Mouse (Mus musculus) midbrain, embryonic 10.5 days (tissue): Measurements from ENCODE around the gene Pycr2. TPM values are rescaled to one million over a fixed set of nuclear protein-coding genes. Genes with fewer than 3 reads are reported as not detected.

Experiments used
- DNase-seq: peaks from one replicate; pipeline ENCODE4 v3.0.0-alpha.2; 2017; ENCODE audit warnings: low spot score
- H3K27ac ChIP-seq: fragments of 300-500 bp; sonication (generic); replicated peaks from 2 replicates; pipeline ENCODE4 v1.5.1; 2016; ENCODE audit warnings: mild to moderate bottlenecking
- H3K27me3 ChIP-seq: fragments of 300-500 bp; sonication (generic); 2 replicates; pipeline ENCODE4 v1.6.1; 2016; ENCODE audit warnings: low read depth, mild to moderate bottlenecking; ENCODE audit not compliant: poor library complexity, severe bottlenecking
- H3K36me3 ChIP-seq: fragments of 300-500 bp; sonication (generic); 2 replicates; pipeline ENCODE4 v1.6.1; 2016; ENCODE audit warnings: mild to moderate bottlenecking, moderate library complexity
- H3K4me1 ChIP-seq: fragments of 300-500 bp; sonication (generic); 2 replicates; pipeline ENCODE4 v1.6.1; 2016
- H3K4me3 ChIP-seq: fragments of 300-500 bp; sonication (generic); 2 replicates; pipeline ENCODE4 v1.5.1; 2016; ENCODE audit warnings: mild to moderate bottlenecking, moderate library complexity
- H3K9me3 ChIP-seq: fragments of 300-500 bp; sonication (generic); replicated peaks from 2 replicates; pipeline ENCODE4 v1.6.1; 2016; ENCODE audit warnings: mild to moderate bottlenecking
- WGBS: fragments of 180-500 bp; shearing (Covaris S2); methylation state at CpG from one replicate; pipeline ENCODE4 v1.1.7; 2016; 5-methylcytosine and 5-hydroxymethylcytosine counted together
- polyA plus RNA-seq: library from polyadenylated mRNA; unstranded; fragments of >200 nt; fragmentation: Nextera tagmentation; extraction: Ambion mirVana; gene quantifications from 2 replicates; pipeline ENCODE4 v1.2.1, GENCODE M21; 2016

Gene Pycr2
- polyA plus RNA-seq, 1 experiment from 2014 or later: 144 TPM

DNA sequence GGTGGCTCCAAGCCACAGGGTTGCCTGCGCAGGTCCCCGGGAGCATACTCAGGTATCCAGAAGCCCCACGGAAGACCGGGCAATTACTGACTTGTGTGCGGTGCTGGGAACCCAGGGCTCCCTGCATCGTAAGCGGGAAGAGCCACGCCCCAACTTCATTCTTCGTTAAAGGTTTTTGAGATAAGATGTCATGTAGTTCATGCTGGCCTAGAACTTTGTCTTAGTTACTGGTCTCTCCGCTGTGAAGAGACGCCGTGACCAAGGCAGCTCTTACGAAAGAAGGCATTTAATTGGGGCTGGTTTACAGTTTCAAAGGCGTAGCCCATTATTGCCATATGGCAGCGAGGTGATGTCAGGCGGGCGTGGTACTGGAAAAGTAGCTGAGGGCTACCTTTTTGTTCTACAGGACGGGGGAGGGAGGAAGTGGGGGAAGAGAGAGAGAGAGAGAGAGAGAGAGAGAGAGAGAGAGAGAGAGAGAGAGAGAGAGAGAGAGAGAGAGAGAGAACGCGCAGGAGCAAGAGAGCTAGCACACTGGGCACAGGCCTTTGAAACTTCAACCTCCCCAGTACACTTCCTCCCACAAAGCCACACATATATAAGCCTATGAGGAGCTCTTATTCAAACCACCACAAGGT lies 7.7 kb downstream of the Pycr2 start:
- 64% methylated on average over 20 of the region's 20 CpGs for WGBS
- H3K27ac ChIP-seq: no peak overlapping the region
- no peak for DNase-seq
- no peaks in the 10 kb centered on the region for H3K9me3 ChIP-seq
- no peaks in the 10 kb centered on the region for H3K27me3 ChIP-seq
- no peak overlapping the region for H3K4me3 ChIP-seq
- no peaks in the 10 kb centered on the region for H3K4me1 ChIP-seq
- H3K36me3 ChIP-seq: peaks cover 29% of the 10 kb centered on the region

DNA sequence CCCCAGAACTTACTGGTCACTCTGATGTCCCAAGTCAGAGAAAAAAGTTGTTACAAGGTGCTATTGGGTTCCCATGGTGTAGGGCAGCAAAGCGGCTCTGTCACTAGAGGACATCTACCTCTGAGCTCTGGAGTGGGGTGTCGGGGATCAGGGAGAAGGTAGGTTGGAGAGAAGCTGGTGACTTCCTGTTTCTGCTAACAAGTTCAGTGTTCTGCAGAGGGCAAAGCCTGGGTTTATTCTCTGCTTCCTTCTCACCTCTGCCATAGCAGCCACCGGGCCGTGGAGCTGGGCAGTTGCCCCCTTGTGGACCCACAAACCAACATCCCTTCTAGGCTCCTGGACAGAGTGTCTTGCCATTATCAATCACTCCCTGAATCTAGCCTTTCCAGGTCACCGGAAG lies 8.7 kb downstream of the Pycr2 start:
- no peak for DNase-seq
- Histone ChIP-seq H3K27me3 (no peaks in the 10 kb centered on the region), H3K4me1 (no peaks in the 10 kb centered on the region), H3K9me3 (no peaks in the 10 kb centered on the region), H3K4me3 (no peak overlapping the region), H3K27ac (no peak overlapping the region), H3K36me3 (peaks cover 19% of the 10 kb centered on the region)
- WGBS: 90% methylated on average over 5 of the region's 5 CpGs

DNA sequence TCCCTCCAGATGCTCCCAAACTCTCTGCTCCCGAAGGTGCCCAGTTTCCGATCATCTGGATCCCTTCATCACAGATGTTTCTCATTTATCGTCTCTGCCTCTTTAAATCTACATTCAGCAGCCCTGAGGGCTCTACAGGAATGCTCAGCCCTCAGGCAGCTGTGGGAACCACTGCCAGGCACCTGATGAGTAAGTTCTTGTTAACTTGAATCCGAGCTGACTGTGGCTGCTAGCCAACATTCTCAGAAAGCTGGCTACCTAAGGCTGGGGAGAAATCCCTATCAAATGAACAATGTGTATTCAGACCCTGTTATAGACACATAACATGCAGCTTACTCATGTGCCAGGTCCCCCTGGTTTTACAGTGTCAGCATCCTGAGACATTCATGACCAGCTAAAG lies 9.7 kb downstream of the Pycr2 start:
- no peaks in the 10 kb centered on the region for H3K9me3 ChIP-seq
- H3K27ac ChIP-seq: no peak overlapping the region
- peaks cover 9% of the 10 kb centered on the region for H3K36me3 ChIP-seq
- no peak for DNase-seq
- H3K4me1 ChIP-seq: no peaks in the 10 kb centered on the region
- H3K27me3 ChIP-seq: no peaks in the 10 kb centered on the region
- 66% methylated on average over 4 of the region's 4 CpGs for WGBS
- H3K4me3 ChIP-seq: no peak overlapping the region

- WGBS: 90% methylated on average over 11 of the region's 11 CpGs
- DNase-seq: no peak
- no peak overlapping the region for H3K4me3 ChIP-seq
- no peaks in the 10 kb centered on the region for H3K9me3 ChIP-seq
- H3K36me3 ChIP-seq: no peaks in the 10 kb centered on the region
- no peak overlapping the region for H3K27ac ChIP-seq
- H3K27me3 ChIP-seq: no peaks in the 10 kb centered on the region
- H3K4me1 ChIP-seq: peaks cover 7% of the 10 kb centered on the region; the same call in 1 of the 2 replicates
These were observed 12.3 kb downstream of the Pycr2 start for GRCm38 (mm10) chr1:180916425-180916824.

DNA sequence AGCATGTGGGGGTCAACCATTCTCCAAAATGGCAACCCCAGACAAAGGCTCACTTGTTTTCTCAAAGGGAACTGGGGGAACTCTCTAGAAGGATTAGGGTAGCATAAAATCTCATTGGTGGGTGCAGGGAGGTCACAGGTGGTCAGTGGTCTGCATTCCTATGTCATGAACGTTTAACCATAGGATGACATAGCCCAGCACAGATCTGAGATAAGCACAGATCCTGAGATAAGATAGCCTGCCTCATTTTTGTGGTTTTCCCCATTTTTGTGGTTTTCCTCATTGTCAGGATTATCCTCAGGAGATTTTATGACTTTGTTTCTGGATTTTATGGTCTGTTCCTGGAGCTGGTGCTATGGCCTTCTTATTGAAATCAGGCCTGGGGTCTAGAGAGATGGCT lies 13.0 kb downstream of the Pycr2 start:
- Histone ChIP-seq H3K4me1 (peaks cover 7% of the 10 kb centered on the region; the same call in 1 of the 2 replicates), H3K27me3 (no peaks in the 10 kb centered on the region), H3K4me3 (no peak overlapping the region), H3K9me3 (no peaks in the 10 kb centered on the region), H3K36me3 (no peaks in the 10 kb centered on the region), H3K27ac (no peak overlapping the region)
- WGBS: 58% methylated on average over 1 of the region's 1 CpGs
- no peak for DNase-seq

DNA sequence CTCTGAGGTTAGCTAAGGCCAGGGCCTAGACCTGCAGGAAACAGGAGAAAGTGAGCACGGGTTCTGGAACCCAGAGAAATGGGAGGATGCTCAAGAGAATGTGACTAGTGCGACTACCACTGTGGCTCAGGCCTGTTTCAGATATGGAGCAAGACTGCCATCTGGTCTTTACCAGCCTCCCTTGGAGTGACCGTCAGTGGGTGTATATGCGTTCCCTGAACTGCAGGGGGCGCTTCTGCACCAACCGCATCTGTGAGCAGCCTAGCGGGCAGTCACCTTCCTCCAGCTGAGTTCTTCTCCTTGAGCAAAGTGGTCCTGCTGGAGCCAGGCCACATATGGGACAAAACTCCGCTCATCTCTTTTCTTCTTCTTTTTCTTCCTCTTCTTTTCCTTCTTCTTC lies 15.6 kb downstream of the Pycr2 start:
- no peaks in the 10 kb centered on the region for H3K9me3 ChIP-seq
- no peak for DNase-seq
- H3K4me1 ChIP-seq: peaks cover 7% of the 10 kb centered on the region; the same call in 1 of the 2 replicates
- 30% methylated on average over 8 of the region's 8 CpGs for WGBS
- no peaks in the 10 kb centered on the region for H3K27me3 ChIP-seq
- H3K4me3 ChIP-seq: no peak overlapping the region
- no peaks in the 10 kb centered on the region for H3K36me3 ChIP-seq
- H3K27ac ChIP-seq: no peak overlapping the region

DNA sequence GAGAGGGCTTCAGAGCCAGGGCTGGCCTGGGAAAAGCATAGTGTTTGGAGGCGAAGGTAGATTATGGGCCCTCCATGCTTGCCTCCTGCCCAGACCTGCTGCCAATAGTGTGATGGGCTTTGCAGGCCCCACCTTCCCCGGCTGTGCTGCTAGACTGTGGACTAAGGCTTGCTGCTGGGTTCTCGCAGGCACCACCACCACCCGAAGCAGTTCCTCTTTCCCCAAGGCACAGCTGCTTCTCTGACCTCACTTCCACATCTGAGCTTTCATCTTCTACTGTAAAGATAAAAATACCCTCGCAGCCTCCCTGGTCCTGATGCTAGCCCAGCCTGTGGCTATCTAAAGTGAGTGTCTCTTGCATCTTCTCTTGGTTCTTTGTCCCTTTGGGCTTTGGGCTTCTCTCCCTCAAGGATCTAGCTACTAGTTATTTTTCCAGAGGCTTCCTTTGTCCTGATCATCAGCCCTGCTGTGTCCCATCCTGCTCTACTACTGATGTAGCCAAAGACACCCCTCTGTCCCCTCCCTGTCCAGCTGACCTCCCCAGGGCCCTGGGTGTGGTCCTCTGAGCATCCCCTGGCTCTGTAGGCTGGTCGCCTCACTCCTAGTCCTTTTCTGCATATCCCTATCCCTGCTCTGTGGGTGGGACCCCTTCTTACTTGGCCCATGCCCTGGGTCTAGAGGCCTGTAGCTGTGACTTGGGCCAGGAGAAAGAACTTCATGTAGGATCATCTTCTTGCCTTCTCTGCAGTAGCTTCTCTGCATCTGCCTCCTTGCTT lies 18.4 kb downstream of the Pycr2 start:
- 82% methylated on average over 6 of the region's 6 CpGs for WGBS
- Histone ChIP-seq H3K36me3 (no peaks in the 10 kb centered on the region), H3K4me1 (peaks cover 7% of the 10 kb centered on the region; the same call in 1 of the 2 replicates), H3K9me3 (no peaks in the 10 kb centered on the region), H3K4me3 (no peak overlapping the region), H3K27ac (no peak overlapping the region), H3K27me3 (no peaks in the 10 kb centered on the region)
- no peak for DNase-seq

DNA sequence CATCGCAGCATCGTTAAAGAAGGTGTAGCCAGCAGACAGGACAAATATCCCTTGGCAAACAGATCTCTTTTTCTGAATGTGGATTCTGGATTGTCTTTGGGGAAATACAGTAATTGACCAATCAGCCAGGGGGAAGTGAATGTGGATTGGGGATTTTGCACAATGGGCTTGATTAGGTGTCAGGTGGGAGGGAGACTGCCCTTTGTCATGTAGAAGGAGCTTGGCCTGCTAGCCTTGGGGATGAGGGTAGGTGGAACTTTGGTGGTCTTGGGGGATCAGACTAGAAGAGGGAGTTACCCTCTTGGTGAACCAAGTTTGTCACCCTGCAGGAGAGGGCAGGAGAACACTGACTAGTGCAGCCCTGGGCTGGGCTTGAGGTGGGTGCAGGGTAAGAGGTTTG lies 20.6 kb downstream of the Pycr2 start:
- Histone ChIP-seq H3K36me3 (no peaks in the 10 kb centered on the region), H3K27me3 (no peaks in the 10 kb centered on the region), H3K4me3 (no peak overlapping the region), H3K4me1 (no peaks in the 10 kb centered on the region), H3K9me3 (no peaks in the 10 kb centered on the region), H3K27ac (no peak overlapping the region)
- 55% methylated on average over 2 of the region's 2 CpGs for WGBS
- no peak for DNase-seq

GRCm38 (mm10) chr1:180926286-180926685 lies 22.2 kb downstream of the Pycr2 start:
- H3K4me3 ChIP-seq: no peak overlapping the region
- no peaks in the 10 kb centered on the region for H3K4me1 ChIP-seq
- no peaks in the 10 kb centered on the region for H3K36me3 ChIP-seq
- H3K27ac ChIP-seq: no peak overlapping the region
- WGBS: 76% methylated on average over 4 of the region's 4 CpGs
- H3K27me3 ChIP-seq: no peaks in the 10 kb centered on the region
- H3K9me3 ChIP-seq: no peaks in the 10 kb centered on the region
- DNase-seq: no peak

DNA sequence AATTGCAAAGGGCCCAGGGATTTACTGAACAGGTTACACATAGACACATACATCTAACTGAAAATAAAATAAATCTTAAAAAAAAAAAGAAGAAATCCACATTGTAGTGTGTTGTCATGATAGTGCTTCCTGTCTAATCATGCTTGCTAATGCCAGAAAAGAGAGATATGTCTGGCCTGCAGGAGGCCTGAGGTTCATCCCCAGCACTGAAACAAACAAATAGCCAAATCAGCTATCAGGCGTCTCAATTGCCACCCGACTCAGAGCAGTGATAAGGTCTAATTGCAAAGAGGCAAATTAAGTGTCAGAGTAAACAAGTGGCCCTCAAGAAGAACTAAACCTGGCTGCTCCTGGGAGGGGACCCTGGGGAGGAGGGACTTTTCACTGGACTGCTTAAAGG lies 25.5 kb downstream of the Pycr2 start:
- DNase-seq: no peak
- peaks cover 16% of the 10 kb centered on the region for H3K4me1 ChIP-seq

DNA sequence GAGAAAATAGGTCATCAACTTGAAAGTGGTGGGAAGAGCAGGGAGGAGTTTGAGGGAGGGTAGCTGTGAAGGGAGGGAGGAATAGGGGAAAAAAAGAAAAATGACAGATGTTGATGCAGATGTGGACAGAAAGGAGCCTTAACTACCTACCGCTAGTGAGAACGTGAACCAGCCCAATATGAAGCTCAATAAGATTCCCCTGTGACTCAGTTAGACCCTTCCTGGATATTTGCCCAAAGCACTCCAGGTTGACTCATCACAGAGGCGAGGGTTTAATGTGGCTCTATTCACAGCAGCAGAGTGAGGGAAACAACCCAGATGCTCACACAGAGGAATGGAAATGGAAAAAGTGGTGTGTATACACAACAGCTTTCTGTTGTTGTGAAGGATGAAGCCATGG lies 27.0 kb downstream of the Pycr2 start:
- Histone ChIP-seq H3K4me1 (peaks cover 23% of the 10 kb centered on the region), H3K36me3 (no peaks in the 10 kb centered on the region), H3K4me3 (no peak overlapping the region), H3K9me3 (no peaks in the 10 kb centered on the region), H3K27me3 (peaks cover 35% of the 10 kb centered on the region), H3K27ac (no peak overlapping the region)
- no peak for DNase-seq
- 86% methylated on average over 3 of the region's 3 CpGs for WGBS

More for the DNA sequence above, 25.5 kb downstream of the Pycr2 start:
- WGBS: 67% methylated on average over 2 of the region's 2 CpGs
- Histone ChIP-seq H3K9me3 (no peaks in the 10 kb centered on the region), H3K27me3 (peaks cover 20% of the 10 kb centered on the region), H3K27ac (no peak overlapping the region), H3K4me3 (no peak overlapping the region), H3K36me3 (no peaks in the 10 kb centered on the region)

GRCm38 (mm10) chr1:180933659-180934058 lies 29.6 kb downstream of the Pycr2 start:
- Histone ChIP-seq H3K36me3 (no peaks in the 10 kb centered on the region), H3K4me1 (peaks cover 38% of the 10 kb centered on the region), H3K27me3 (peaks cover 61% of the 10 kb centered on the region), H3K4me3 (no peak overlapping the region), H3K9me3 (no peaks in the 10 kb centered on the region), H3K27ac (no peak overlapping the region)
- WGBS: 12% methylated on average over 6 of the region's 6 CpGs
- DNase-seq: no peak
